Mouse (Mus musculus) erythroblast, embryonic 14.5 days (primary cell): Measurements from ENCODE around the gene Cutc.

Source experiments
- GATA1 ChIP-seq: IDR thresholded peaks from 2 replicates; pipeline ENCODE4 v1.6.1; 2012; ENCODE audit warnings: low read length, inconsistent platforms, mixed read lengths
- TAL1 ChIP-seq: IDR thresholded peaks from 3 replicates; pipeline ENCODE4 v1.6.1; 2012; ENCODE audit warnings: low read length, inconsistent platforms, mixed read lengths

- no peak for TF ChIP-seq GATA1
- no peak for TF ChIP-seq TAL1
Measured at GRCm38 (mm10) chr19:43775433-43775832, 22.6 kb downstream of the Cutc start.
